Mouse (Mus musculus): Measurements from ENCODE around the gene Frs2. TPM values are rescaled to one million over a fixed set of nuclear protein-coding genes. Genes with fewer than 3 reads are reported as not detected.

Gene Frs2
- polyA plus RNA-seq, 1 experiment, result 21.5 TPM

DNA sequence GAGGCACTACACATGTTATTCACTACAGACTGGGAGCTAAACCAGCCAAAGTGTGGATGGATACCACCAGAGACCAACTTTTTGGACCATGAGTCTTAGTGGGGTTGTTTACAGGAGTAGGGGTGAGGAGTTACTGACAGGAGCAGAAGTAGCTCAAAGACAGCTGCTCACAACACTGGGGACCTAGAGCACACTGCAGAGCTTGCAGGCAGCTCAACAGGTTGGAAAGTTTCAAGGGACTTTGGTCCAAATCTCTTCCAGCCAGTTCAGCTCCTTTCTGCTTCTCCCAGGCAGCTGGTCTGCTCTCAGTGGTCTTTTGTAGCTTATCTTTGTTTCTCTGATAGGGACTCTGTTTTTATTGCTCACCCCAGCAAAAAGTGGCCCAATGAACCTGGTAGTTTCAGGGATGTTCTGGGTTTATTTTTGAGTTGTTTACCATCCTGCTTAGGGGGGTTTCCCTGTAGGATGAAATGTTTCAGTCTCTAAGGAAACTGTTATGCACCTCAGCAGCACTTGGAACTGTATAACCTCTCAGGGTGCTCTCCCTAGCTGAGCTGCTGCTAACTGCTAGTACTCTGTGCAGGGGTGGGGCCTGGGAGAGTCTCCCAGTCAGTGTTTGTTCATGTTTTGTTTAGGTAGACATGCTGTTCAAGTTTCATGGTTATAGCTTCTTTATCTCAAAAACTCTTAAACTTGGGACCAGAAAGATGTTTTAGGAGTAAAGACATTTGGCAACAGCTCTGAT lies 44.3 kb downstream of the Frs2 start:
- no peak for DNase-seq (ENCODE audit: low spot score)

DNA sequence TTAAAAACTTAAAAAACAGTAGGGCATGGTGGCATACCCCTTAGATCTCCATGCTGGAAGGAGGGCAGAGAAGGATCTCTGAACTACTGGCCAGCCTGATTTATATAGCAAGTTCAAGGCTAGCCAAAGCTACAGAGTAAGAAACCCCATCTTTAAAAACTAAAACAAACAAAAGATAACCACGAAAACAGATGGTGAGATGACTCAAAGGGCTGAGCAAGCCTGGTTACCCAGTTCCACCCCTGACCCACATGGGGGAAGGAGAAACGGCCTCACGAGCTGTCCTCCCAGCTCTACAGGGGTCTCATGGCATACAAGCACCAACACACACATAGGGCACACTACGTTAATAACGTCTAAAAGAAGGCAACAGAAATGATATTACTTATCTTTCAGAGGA lies 48.2 kb downstream of the Frs2 start:
- DNase-seq (ENCODE audit: low spot score), result no peak

DNA sequence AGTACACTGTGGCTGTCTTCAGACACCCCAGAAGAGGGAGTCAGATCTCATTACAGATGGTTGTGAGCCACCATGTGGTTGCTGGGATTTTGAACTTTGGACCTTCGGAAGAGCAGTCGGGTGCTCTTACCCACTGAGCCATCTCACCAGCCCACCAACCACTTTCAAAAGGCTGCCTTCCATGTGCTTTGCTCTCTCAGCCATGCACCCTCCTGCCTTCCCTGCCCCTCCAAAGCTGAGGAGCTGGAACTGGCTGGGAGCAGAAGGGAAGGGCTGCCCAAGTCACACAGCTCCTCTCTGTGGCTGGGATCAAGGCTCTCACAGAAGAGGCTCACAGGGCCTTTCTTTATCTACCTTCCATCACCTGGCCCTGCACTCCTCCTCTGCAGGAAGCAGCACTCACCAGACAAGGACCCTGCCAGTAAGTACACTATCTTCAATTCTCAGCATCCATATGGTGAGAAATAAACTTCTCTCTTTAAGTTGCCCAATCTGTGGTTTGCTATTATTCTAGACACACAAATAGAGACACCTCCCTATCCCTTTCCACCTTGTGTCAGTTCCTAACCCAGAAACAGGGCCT lies 51.1 kb downstream of the Frs2 start:
- DNase-seq (ENCODE audit: low spot score), result no peak

DNA sequence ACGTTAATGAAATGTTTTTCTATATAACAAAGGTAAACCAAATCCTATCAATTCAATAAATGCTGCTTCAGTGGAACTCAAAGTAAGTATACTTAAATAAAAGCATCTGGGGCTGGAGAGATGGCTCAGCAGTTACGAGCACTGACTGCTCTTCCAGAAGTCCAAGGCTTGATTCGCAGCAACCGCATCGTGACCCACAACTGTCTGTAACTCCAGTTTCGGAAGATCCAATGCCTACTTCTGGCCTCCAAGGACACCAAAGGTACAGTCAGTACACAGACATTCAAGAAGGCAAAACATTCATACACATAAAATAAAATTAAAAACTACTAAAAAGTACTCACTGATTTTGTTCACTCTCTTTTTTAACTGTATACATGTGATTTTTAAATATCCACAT lies 52.2 kb downstream of the Frs2 start:
- DNase-seq (ENCODE audit: low spot score), result no peak

DNA sequence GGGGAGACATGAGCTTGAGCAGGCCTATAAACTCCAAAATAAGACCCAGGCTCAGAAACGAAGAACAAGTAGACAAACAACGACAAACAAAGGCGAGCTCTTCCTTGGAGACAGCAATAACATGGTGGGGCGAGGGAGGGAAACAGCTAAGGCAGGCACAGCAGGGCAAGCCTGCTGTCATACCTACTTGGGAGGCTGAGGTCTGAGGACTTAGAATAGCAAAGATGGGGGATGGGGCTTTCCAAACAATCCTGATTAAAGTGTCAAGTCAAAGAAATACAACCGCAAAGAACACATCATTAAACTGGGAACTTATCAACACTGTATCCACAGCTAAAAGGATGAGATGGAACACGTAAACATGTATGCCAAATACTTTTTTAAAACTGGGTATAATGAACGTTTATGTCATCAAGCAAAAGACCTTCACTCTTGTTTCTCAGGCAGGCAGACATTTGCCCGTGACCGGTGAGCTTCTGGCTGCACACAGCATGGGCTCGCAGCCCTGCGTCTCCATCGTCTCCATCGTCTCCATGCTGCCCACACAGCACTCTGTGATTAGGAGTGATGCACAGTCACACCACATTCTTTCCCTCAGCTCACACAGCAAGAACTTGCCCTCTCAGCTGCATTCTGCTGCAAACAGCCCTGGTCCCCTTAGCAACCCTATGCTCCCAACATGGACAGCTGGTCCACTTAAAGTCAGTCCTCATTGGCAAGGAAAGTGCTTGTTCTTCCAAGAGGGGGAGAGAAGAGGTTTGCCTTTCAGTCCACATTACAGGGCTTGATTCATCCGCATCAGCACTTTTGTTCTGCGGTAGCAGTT lies 53.6 kb downstream of the Frs2 start:
- DNase-seq (ENCODE audit: low spot score), result no peak

DNA sequence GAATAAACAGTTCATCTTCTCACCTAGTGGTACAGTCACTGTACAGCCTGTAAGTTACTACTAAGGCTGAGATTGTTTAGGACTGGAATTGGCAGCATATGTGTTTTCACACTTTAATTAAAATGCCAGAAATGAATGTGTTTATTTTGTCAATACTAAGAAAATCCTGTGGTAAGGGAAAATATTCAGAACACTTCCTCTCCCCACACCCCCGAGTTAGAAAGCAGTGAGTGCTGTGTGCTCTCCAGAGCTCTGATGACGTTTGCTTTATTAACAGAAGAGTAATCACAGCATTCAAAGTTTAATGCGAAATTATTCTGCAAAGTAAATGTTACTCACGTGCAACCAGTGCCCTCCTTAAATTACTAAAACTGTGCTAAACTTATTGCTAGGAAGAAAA lies 58.7 kb downstream of the Frs2 start:
- no peak for DNase-seq (ENCODE audit: low spot score)

DNA sequence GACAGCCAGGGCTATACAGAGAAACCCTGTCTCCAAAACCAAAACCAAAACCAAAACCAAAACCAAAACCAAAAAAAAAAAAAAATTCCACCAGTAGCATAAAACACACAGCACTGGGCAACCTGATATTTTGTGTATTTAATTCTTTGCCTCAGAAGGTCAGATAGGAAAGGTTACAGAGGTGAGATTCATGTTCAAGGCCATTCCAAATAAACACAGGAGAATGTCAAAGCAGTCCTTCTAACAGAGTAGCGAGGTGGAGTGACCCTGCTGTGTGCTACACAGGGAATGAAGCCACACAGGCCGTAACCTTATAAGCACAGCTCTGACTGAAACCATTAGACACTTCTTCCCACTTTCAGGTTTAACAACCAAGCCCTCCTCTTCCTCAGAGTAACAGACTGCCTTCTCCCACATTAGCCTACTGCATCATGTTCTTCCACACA lies 66.4 kb downstream of the Frs2 start:
- DNase-seq (ENCODE audit: low spot score), result no peak

DNA sequence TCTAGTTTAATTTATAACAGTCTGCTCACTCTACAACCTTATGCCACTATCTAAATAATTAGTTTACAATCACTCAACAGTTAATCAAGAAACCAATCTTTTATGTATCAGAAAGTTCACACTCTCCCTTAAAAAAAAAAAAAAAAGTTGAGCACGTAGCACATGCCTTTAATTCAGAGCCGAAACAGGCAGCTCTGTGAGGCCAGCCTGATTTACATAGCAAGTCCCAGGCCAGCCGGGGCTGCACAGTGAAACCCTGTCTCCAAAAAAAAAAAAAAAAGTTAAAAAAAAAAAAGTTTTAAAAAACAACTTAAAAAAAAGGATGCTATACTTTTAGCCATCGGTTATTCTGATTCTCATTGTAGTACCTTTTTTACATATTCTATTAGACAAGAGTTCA lies 67.0 kb downstream of the Frs2 start:
- DNase-seq (ENCODE audit: low spot score), result no peak

DNA sequence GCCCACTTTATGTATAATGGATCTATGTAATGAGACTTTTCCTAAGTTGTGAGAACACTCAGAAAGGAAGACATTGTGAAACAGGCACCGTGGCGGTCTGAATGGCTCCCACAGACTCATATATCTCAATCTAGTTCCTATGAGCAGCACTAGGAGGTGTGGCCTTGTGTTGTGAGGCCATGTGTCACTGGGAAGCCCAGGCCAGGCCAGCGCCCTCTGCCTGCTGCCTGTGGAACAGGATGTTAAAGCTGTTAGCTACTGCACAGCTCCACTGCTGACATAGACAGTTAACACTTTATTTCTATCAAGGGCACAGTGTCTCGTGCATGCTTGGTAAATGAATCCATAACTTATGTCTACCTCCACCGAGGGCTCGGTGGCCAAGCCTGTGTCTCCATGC lies 70.0 kb downstream of the Frs2 start:
- no peak for DNase-seq (ENCODE audit: low spot score)

DNA sequence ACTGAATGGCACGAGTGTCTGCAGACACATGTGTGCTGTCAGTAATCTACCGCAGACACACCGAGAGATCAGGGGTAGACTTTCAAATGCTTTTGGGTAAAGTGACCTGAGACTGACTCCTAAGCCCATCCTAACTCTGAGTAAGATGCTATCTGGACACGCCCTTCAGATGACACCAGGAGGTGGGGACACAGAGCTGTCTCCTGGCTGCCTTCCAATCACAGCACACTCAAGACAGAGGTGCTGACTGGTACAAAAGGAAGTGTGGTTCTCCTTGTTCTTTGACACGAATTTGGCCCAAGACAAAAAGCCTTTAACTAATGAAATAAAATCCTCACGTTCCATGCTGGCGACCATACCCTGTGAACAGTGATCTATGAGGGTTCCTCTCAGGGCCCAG lies 75.2 kb downstream of the Frs2 start:
- DNase-seq (ENCODE audit: low spot score), result no peak

DNA sequence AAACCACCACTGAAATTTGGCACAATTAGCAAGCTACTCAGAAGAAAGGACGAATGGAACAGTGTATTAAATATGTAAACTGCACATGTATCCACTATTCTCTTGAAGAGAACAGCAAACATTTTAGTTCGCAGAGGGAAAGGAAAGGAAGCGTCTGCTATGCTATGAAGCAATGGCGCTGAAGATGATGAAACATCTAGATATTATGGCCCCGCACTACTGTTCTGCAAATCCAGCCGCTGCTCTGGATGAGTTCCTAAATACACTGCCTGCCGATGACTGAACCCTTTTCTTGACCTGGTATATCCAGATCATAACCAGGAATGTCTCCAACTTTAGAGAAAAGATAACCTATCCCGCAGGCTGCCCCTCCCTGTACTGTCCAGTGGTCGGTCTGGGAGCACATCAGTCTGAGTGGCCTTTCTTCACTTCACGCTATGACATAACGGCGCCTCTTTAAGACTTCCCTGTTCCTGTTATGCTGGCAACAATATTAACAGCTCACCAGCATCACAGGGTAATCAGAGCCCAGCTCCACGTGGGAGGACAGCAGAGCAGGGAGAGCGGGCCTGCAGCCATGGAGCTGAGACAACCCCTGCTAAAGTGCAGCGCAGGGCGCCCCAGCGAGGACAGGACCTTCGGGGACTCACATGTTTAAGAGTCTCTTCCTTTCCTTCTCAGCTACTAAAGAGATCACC lies 76.0 kb downstream of the Frs2 start:
- DNase-seq (ENCODE audit: low spot score), result no peak

DNA sequence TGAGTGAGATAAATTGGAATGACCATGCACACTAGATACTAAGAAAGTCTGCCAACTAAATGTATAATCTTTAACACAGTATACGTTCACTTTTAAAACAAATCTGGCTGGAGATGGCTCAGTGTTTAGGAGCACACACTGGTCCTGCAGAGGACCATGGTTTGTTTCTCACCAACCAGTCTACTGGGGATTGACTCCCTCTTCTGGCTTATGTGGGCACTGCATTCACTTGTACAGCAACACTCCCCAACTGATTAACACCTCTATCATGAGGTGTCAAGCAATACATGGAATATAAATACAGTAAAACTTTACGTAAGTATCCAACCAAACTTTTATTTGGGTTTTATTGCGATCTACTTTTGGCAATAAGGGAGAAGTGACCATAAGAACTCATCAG lies 79.2 kb downstream of the Frs2 start:
- DNase-seq (ENCODE audit: low spot score), result no peak

DNA sequence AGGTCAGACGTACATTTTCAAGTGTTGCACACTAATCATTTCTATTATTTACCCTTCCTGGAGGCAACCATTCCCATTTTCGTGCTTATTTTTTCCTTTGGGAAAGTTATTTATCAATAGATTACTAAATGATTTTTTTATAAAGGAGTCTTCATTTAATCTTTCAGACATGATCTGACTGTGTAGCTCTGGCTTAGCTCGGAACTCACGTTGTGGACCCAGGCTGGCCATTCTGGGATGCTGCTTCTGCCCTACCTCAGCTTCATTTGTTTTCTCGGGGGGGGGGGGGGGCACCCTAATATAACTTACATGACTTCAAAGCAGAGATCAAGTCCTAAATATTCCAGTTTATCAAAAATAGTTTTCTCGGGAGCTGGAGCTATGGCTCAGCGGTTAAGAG lies 84.3 kb downstream of the Frs2 start:
- no peak for DNase-seq (ENCODE audit: low spot score)

DNA sequence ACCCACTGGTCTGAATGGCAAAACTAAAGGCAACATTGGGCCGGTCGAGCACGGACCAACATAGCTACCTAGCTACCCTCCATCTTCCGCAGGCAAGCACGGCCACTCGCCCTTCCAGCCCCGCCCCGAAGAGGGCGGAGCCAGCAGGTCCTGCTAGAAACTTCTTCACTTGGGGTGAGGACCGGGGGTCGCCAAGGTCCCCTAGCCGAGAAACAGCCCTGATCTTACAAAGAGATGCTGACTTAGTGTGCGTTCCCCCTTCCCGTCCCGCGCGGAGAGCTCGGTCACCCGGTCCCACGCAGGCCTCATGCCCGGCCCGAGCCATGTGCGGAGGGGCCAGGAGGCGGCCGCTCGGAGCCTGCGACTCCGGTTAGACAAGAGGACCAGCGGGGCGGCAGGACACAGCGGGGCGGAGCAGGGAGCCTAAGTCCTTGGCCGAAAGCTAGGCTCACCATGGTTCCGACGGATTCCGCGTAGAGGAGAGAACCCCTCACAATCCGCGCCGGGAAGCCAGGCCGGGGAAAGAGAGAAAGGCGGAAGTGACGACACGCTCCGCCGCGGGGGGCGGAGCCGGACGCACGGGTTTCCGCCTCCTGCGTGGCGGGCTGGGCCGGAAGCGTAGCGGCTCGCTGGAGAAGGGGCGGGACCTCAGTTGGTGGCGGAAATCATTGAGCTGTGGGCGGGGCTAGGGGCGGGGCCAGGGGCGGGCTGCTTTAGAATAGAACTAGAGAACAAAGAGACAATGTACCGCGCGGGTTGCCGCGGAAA lies 84.9 kb downstream of the Frs2 start, which contains the start of gene Cct2:
Gene Cct2, minus strand, starts transcription at position 561 of the 768 bp plus-strand sequence.
- DNase-seq (ENCODE audit: low spot score), result peak; percentile 79

DNA sequence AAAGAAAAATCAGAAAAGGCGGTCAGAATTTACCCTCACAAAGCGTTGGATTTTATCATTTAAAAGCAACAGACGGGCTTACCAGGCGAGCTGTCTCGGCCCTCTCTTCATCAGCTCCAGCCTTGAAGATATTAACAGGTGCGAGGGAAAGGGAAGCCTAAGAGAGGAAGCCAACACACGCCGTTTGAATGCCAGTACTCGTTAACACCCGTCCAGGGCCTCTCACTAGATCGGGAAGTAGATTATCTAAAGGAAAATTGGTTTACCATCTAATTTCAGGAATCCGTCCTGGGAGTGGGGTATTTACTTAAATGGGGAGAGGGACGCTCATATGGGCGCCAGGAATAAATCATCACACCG lies 85.5 kb downstream of the Frs2 start:
- DNase-seq (ENCODE audit: low spot score), result no peak

DNA sequence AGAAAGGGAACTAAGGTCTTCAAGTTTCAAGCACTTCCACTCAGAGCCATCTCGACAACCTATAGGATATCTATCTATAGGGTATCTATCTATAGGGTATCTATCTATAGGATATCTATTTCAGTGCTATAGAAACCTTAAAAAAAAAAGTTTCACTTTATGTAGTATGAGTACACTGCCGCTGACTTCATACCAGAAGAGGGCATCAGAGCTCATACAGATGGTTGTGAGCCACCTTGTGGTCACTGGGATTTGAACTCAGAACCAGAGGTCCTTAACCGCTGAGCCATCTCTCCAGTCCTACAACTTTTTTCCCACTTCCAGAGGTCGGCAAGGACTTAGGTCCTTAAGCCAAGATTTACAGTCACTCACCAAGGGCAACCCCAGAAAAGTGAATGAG lies 92.7 kb downstream of the Frs2 start:
- no peak for DNase-seq (ENCODE audit: low spot score)

DNA sequence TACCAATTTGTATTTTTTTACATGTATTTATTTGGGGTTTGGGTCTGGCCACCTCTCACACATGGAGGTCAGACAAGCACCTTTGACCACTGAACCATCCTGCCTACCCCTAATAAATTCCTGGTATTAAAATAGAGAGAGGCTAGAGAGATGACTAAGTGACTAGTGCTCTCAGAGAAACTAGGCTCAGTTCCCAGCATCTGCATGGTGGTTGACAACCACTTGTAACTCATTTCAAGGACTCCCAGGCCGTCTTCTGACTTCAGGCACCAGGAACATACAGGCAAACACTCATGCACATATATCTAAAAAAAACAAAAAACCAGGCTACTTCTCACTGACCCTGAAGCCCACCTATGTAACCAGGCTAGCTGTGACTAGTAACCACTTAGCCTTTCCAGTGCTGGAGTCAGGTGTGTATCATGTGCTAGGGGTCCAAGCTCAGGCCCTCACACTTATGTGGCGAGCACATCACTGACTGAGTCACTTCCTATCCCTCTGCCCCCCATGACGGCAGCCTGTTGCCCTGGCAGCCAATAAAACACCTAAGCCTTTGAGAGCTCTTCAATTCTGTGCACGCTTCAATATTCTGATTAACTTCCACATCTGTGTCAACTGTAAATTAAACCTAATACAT lies 98.3 kb downstream of the Frs2 start:
- DNase-seq (ENCODE audit: low spot score), result no peak

DNA sequence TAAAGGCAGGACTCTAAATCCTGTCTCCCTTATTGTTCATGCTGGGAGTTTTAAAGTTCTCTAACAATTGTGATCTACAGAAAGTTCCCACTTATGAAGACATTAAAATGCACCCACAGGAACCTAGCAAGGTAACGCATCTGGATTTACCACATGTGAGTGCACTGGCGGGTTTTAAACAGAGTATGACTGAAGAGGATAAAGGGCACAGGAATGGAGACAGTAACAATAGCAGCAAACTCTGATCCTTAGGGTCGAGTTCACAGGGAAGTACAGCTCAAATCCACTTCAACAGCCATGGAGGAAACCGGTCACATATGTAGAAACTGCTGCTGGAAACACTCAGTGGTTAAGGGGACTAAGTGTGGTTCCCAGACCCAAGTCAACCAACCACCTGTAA lies 99.1 kb downstream of the Frs2 start:
- no peak for DNase-seq (ENCODE audit: low spot score)

DNA sequence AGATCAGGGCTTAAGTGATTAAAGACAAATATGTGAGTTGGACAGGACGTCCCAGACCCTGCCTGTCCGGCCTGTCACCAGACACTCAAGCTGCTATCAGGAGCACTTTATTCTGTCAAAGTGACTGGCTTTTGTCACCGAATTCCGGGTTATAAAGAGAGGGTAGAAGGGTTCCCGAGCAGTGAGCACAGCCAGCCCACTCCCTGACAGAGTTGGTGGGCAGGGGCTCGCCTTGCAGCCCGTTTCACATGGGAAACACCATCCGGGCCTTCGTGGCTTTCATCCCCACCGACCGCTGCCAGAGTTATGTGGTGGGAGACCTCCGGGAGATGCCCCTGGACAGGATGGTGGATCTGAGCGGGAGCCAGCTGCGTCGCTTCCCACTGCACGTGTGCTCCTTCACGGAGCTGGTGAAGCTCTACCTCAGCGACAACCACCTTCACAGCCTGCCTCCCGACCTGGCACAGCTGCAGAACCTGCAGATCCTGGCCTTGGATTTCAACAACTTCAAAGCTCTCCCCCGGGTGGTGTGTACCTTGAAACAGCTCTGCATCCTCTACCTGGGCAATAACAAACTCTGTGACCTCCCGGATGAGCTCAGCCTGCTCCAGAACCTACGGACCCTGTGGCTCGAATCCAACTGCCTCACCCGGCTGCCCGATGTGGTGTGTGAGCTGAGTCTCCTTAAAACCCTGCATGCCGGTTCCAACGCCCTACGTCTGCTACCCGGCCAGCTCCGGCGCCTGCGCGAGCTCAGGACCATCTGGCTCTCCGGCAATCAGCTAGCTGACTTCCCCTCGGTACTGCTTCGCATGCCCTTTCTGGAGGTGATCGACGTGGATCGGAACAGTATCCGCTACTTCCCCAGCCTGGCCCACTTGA lies 102.9 kb downstream of the Frs2 start, which contains the start of gene Lrrc10:
Gene Lrrc10, plus strand, starts transcription at position 167 of the 882 bp plus-strand sequence.
- DNase-seq (ENCODE audit: low spot score), result no peak

All from urinary bladder, adult 2 months (tissue).